In the genomic region with DNA sequence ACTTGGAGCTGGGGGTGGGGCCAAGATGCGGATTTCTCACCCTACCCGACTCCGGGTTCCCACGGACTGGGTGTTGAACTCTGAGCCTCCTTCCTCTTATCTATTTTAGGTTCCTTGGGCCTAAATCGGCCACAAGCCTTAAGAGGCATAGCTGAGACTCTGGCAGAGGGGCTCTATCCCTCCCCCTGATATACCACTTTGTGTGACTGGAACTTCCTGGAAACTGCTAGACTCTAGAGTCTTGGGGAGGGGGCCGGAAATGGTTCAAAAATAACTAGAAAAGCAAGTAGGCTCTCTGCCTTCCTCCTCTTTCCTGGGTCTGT, we compare ENCODE assay signal across 2 mouse cellular contexts.
TF ChIP-seq lines count a peak whose summit lies in the region.

No protein-coding gene starts in this region.

TF ChIP-seq in C2C12, 6 proteins besides CTCF, POLR2A, EP300 and RAD21 (continued from another document):
- no peak for TF ChIP-seq CEBPB (IDR thresholded peaks at IDR 0.05; ENCODE audit: low read depth)
- no peak for TF ChIP-seq MAX (IDR thresholded peaks at IDR 0.05)
- no peak for TF ChIP-seq USF1 (IDR thresholded peaks at IDR 0.05; ENCODE audit: low read depth)
- no peak for TF ChIP-seq FOSL1 (IDR thresholded peaks at IDR 0.05; ENCODE audit: insufficient read depth, low read length, poor library complexity, severe bottlenecking)
- no peak for TF ChIP-seq MYOG (IDR thresholded peaks at IDR 0.05; ENCODE audit: control insufficient read depth, extremely low read depth, insufficient read length)

TF ChIP-seq in ES-E14, 5 proteins besides CTCF, POLR2A, EP300 and RAD21:
- TF ChIP-seq ZC3H11A (IDR thresholded peaks at IDR 0.05; ENCODE audit: borderline replicate concordance, low read depth, low read length) (no peak), CHD2 (IDR thresholded peaks at IDR 0.05; ENCODE audit: low read depth, low read length) (no peak), HCFC1 (IDR thresholded peaks at IDR 0.05; ENCODE audit: borderline replicate concordance, insufficient read depth, low read length) (no peak), ZNF384 (IDR thresholded peaks at IDR 0.05; ENCODE audit: low read depth, low read length) (no peak), MAFK (IDR thresholded peaks at IDR 0.05; ENCODE audit: insufficient read depth, low read depth, low read length) (no peak)
